Mouse (Mus musculus) inflammation-experienced regulatory T-cells, adult 6 months (primary cell): ENCODE results near the gene 6030468B19Rik. TPM values are rescaled to one million over a fixed set of nuclear protein-coding genes. Genes with fewer than 3 reads are reported as not detected.

Experiments used
- ATAC-seq: one replicate; pipeline ENCODE4 v1.8.0; 2017
- polyA plus RNA-seq, 3 experiments: library from polyadenylated mRNA; unstranded; fragments of 100-300 nt; shearing (Covaris generic); gene quantifications; one replicate each; pipeline ENCODE4 v1.2.1; 2017

6030468B19Rik gene
- 1 to 10 TPM in 2 of 3 experiments, under 1 TPM in 1; 0.57 to 1.3 (median 1.3) TPM for polyA plus RNA-seq

DNA sequence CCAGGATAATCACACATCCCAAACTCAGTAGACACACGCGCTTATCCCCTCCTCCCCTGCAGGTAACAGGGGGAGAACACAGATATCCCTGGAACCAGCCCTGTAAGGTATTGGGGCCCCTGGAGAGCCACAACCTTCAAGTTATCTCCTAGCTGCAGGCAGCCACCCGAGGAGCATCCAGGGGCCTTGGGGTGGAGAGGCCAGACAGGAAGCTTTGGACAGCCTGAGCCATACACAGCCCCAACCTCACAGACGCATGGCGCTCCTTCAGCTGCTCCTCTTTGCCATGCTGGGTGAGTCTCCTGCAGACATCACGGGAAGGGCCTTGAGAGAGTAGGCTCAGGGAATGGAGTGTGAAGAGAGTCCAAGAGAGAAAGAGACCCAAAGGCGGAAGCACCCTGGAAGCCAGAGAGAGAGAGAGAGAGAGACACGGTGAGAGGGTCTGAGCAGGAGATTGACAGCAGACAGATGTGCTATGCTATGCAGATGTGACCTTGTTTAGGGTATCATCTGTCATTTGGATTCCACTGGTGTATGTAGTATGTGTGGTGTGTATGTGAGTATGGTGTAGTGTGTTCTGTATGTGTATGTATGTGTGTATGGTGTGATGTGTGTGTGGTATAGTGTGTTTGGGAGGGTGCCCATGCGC, at the start of gene 6030468B19Rik:
Gene 6030468B19Rik (plus strand): TSS at position 150 of the 649 bp plus-strand sequence.
- no peak for ATAC-seq

DNA sequence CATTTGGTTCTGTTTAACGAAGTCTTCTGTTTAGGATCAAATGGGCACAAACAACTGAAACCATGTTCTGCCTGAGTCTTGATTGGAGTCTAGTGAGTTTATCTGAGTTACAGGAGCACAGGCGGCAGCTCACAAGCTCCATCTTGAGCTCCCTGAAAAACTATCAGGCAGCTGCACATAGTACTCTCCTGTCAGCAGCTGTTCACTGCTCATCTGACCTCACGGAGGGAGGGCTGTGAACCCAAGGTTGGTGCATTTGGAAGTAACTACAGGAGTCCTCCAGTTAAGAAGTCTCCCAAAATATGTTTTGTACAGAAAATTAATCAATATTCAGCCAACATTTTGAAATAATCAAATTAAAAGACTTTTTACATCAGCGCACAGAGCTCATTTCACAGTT, 48.8 kb upstream of the 6030468B19Rik start:
- ATAC-seq, result no peak

DNA sequence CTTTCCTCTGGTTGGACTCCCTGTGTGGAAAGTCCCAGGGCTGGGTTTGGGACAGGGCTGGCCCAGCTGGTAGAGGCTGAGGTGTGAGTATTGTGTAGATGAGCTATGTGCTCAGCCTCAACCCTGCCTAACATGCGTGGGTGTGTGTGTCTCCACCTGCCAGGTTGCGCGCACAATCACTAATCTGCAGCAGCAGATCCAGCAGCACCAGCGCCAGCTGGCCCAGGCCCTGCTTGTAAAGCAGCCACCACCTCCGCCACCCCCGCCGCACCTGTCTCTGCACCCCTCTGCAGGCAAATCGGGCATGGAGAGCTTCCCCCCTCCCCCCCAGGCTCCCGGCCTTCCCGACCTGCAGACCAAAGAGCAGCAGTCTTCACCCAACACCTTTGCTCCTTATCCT, 48.0 kb upstream of the 6030468B19Rik start:
- ATAC-seq, result no peak

- ATAC-seq, result no peak
These were observed 45.9 kb upstream of the 6030468B19Rik start for GRCm38 (mm10) chr11:117751544-117751943.

GRCm38 (mm10) chr11:117755891-117756290, 41.6 kb upstream of the 6030468B19Rik start:
- no peak for ATAC-seq

GRCm38 (mm10) chr11:117759267-117759666, 38.2 kb upstream of the 6030468B19Rik start:
- ATAC-seq, result no peak

GRCm38 (mm10) chr11:117760374-117761119, 36.9 kb upstream of the 6030468B19Rik start:
- ATAC-seq, result no peak

GRCm38 (mm10) chr11:117761801-117762200, 35.7 kb upstream of the 6030468B19Rik start:
- ATAC-seq, result no peak

- ATAC-seq, result no peak
These were observed 35.2 kb upstream of the 6030468B19Rik start for GRCm38 (mm10) chr11:117762246-117762645.

- no peak for ATAC-seq
These were observed 33.1 kb upstream of the 6030468B19Rik start for GRCm38 (mm10) chr11:117764319-117764718.

GRCm38 (mm10) chr11:117765361-117765760, 32.1 kb upstream of the 6030468B19Rik start:
- ATAC-seq, result no peak

DNA sequence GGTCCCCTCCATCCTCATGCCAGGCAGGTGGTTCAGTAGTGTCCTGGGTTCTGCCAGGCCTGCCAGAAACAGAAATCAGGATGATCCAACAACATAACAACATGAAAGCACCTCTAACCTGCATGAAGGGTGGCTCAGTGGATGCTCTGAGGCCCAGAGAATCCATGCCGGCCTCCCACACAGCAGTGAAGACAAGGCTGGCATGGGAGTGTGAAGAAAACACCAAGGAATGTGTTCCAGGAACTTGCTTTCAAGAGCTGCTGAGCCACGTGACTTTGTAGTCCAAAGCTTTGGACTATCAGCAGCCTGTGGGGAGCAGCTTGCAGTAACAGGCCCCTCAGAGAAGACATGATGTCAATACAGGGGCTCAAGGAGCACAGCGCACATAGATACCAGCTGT, 31.2 kb upstream of the 6030468B19Rik start:
- ATAC-seq, result no peak

DNA sequence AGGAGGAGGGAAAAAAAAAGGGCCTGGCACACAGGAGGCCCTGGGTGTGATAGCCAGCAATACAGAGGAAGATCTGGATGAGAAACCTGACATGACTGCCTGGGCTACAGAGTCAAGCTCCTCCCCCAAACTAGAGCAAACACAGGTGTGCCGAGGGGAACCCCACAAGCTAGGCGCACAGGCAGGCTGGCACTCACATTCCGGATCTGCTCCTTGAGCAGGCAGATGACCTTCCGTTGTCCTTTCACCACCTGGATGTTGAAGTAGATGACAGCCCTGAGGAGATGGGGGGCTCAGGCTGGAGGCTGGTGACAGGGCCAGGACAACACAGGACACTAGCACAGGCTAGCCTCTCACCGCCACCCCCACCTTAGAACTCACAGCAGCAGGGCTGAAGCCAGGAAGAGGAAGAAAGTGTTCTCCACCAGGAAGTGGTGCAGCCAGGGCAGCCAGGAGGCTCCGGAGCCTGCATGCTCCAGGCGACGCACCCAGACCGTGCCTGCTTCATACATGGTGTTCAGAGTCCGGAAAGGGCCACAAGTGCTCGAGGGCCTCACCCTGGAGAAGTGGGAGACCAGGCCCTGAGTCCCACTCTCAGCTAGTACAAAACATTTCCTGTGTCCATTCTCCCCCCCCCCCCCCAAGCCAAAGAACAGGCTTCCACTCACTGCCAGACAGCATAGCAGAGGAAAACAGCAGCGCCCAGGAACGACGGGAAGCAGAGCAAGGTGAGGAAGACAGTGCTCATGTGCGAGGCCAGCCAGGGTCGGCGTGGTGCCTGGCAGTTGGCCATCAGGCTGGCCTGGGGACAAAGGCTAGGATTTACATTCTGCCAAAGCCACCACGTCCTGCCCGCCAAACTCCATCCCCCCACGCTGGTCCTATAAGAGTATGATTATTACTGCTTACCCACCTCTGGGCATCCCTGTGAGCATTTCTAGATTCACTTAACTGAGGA, 28.5 kb upstream of the 6030468B19Rik start:
- no peak for ATAC-seq

- ATAC-seq, result no peak
These were observed 27.8 kb upstream of the 6030468B19Rik start for GRCm38 (mm10) chr11:117769683-117770047.

- no peak for ATAC-seq
These were observed 27.1 kb upstream of the 6030468B19Rik start for GRCm38 (mm10) chr11:117770407-117770806.

DNA sequence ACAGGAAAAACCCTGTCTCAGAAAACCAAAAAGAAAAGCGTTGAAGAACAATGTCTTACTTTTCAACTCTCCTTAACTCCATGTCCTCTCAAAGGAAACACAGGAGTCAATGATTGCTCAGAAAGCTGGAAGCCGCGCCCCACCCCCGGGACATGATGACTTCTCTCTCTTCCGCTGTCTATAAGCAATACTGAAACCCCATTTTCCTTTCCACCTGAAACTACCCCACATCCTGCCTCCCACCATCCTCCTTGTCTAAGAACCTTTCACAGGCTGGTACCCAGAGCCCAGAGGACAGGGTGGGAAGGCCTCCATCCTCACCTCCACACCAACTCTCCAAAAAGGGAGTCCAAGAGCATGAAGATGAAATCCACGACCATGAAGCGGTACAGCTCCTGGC, 25.1 kb upstream of the 6030468B19Rik start:
- ATAC-seq, result peak; percentile 83

GRCm38 (mm10) chr11:117774925-117775324, 22.5 kb upstream of the 6030468B19Rik start:
- no peak for ATAC-seq

- no peak for ATAC-seq
These were observed 21.9 kb upstream of the 6030468B19Rik start for GRCm38 (mm10) chr11:117775540-117775939.

DNA sequence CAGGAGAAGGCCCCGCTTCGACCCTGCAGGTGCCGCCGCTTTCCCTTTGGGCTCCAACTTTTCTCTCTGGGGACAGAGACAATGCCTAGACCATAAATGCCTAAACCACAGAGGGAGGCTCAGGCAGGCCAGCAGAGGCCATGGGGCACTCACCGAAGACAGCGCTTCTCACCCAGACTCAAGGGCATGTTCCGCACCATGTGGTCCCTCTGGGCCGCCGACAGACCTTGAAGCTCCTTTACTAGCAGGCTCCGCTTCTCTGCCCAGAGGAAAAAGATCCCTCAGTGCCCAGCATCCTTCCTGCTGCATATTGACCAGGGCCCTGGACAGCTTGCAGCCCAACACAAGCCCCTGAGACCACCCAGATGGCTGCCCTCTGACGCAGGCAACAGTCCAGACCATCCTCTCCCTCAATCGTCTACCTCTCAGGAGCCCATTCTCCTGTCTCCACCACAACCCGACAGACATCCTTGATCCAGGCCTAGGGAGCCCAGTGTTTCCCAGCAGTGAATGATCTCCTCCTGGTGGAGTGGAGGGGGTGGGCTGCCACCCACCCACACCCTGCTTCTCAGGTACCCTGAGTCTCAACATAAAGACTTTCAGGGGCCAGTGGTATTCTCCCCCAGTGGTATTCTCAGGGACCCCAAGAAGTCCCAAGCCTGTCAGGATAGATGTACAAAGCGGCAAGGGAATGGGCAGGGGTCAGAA, 21.2 kb upstream of the 6030468B19Rik start:
- ATAC-seq, result no peak

DNA sequence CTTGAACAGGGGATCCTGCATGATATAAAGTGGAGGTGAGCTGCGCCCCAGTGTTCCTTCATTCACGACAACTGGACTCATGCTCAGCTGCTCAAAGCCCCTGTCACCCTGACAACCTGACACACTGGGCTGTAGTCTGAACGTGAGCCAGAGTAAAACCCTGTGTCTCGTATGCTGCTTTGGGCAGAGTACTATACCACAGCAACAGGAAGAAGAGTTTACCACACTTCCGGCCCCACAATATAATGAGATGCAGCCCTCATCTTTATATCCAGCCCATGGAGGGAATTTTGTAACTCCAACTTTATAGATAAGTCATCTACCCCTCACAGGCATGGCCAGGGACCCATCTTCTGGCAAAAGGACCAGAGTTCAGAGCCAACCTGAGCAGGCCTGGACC, 20.3 kb upstream of the 6030468B19Rik start:
- ATAC-seq, result peak; percentile 57

DNA sequence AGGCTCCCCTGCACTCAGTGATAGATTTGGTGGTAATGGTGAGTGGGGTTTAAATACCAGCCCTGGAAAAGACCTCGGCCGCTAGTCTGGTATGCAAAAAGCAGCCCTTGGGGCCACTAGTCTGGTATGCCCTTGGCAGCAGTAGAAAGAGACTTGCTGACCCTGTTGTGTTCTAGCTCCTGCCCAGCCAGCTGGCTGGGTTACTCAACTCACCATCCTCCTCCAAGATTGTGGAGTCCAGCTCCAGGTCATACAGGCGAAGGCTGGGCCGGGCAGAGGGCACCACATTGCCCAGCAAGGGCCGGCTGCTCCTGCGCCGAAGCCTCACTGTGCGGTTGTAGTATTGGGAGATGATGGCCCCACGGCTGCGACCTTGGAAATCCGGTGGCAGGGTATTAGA, 19.4 kb upstream of the 6030468B19Rik start:
- no peak for ATAC-seq

GRCm38 (mm10) chr11:117778851-117779433, 18.5 kb upstream of the 6030468B19Rik start:
- ATAC-seq, result no peak
